Comparison of ENCODE assay signal across 7 mouse cellular contexts in the genomic region with DNA sequence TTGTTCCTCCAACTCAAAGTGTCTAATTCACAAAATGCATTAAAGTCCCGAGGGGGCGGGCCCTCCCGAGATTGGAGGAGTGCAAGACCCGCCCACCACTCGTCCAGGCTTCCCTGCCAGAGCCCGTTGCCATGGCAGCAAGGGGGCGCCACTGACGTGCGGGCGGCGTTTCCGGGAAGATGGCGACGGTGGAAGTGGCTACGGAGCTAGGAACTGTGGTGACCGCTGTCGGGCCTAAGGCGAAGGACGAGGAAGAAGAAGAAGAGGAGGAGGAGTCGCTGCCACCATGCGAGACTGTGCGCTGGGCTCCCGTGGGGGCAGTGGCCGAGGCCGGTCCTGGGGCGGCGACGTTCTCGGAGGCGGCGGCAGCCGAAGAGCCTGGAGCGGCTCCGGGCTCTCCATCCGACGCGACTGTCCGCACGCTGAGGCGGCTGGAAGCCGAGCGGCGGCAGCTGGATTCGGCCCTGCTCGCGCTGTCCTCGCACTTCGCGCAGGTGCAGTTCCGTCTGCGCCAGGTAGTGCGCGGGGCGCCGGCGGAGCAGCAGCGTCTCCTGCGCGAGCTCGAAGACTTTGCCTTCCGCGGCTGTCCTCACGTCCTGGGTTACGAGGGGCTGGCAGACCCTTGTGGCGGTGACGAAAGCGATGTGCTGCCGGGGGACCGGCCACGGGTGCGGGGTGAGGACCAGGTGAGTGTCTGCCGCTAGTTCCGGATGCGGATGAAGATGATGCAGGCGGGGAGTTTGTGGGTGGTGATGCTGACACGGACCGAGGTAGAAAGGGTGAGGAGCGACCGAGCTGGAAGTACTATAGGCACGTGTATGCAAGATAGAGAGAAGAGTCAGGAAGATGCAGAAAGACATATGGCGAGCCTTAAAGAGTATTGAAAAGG. TPM values are rescaled to one million over a fixed set of nuclear protein-coding genes. Genes with fewer than 3 reads are reported as not detected.
A peak's percentile ranks its signal among the peaks of the same experiment; 100 is the strongest.
DNase-seq lines count a peak whose midpoint lies in the region; ATAC-seq lines count a peak whose summit lies in the region.

TSS of gene Rundc1 (plus strand) at position 161 of the 889 bp plus-strand sequence.
TSS of gene Ptges3l (minus strand) at position 409 of the 889 bp plus-strand sequence.

- DNase-seq in adrenal gland, adult 2 months = peak; percentile 98
- peak; percentile 91 for DNase-seq in embryo, embryonic 11.5 days (ENCODE audit: low read depth, low spot score)
- DNase-seq in gastrocnemius, postnatal 36 days = peak; percentile 96 to 99
- peak; percentile 99 for DNase-seq in left cerebral cortex, postnatal 25 days (ENCODE audit: low spot score in 2 of 2)
- DNase-seq in midbrain, embryonic 10.5 days (ENCODE audit: low spot score) = peak; percentile 97
- DNase-seq in right cerebral cortex, postnatal 4 days = peak; percentile 99

- peak within 1 kb of the TSS; percentile 92 for H3K4me2 ChIP-seq in intestine, embryonic 15.5 days (replicated peaks)

- H3K9ac ChIP-seq in intestine, embryonic 15.5 days = peak within 1 kb of the TSS; percentile 80

- H3K27me3 ChIP-seq in intestine, embryonic 15.5 days (replicated peaks) = no peaks in the 10 kb centered on the region
- H3K27me3 ChIP-seq in midbrain, embryonic 10.5 days (ENCODE audit: low read depth, poor library complexity, severe bottlenecking) = peaks cover 9% of the 10 kb centered on the region

- H3K9me3 ChIP-seq in intestine, embryonic 15.5 days = no peaks in the 10 kb centered on the region
- no peaks in the 10 kb centered on the region for H3K9me3 ChIP-seq in midbrain, embryonic 10.5 days (replicated peaks)

- peak within 1 kb of the TSS; percentile 84 for H3K4me3 ChIP-seq in intestine, embryonic 15.5 days (replicated peaks)
- peak within 1 kb of the TSS; percentile 99 for H3K4me3 ChIP-seq in midbrain, embryonic 10.5 days

- H3K27ac ChIP-seq in intestine, embryonic 15.5 days = peak within 1 kb of the TSS; percentile 90
- peak within 1 kb of the TSS; percentile 87 for H3K27ac ChIP-seq in midbrain, embryonic 10.5 days (replicated peaks)

- H3K36me3 ChIP-seq in intestine, embryonic 15.5 days = peaks cover under 1% of the 10 kb centered on the region; the same call in 1 of the 2 replicates
- peaks cover 17% of the 10 kb centered on the region for H3K36me3 ChIP-seq in midbrain, embryonic 10.5 days

- peak; percentile 96 for ATAC-seq in intestine, embryonic 15.5 days

- peaks cover 27% of the 10 kb centered on the region for H3K4me1 ChIP-seq in intestine, embryonic 15.5 days (replicated peaks)
- peaks cover 32% of the 10 kb centered on the region for H3K4me1 ChIP-seq in midbrain, embryonic 10.5 days

- under 1% methylated on average over 81 of the region's 81 CpGs for WGBS in intestine, embryonic 15.5 days
- under 1% methylated on average over 81 of the region's 81 CpGs for WGBS in midbrain, embryonic 10.5 days

- intact Hi-C loops in gastrocnemius, postnatal 36 days (cut with DNase I) = no loop called here
- intact Hi-C loops in left cerebral cortex, postnatal 25 days (cut with DNase I) = loop anchor here (2.0 kb wide), 1 partner anchor 18 kb away; the partner anchor contains the start of gene Rpl27

RNA-seq across cellular contexts. Expression of gene Rundc1, which starts in this region (rescaled TPM):
- total RNA-seq in adrenal gland, adult 2 months (2021) = 10 to 100 TPM; 23.7 to 24.4 TPM
- 22.0 and 22.1 TPM in 2 replicates for polyA plus RNA-seq in adrenal gland, adult 2 months (2012; rRNA removed)
- total RNA-seq in gastrocnemius, postnatal 36 days (2021) = 1 to 10 TPM; 6.7 to 7.9 TPM
- polyA plus RNA-seq in intestine, embryonic 15.5 days (2015; fragmentation: Nextera tagmentation; extraction: Ambion mirVana) = 16.9 and 17.3 TPM in 2 replicates
- 10 to 100 TPM; 35.6 to 37.0 TPM for total RNA-seq in left cerebral cortex, postnatal 25 days (2021)
- polyA plus RNA-seq in midbrain, embryonic 10.5 days (2016; fragmentation: Nextera tagmentation; extraction: Ambion mirVana) = 22.8 and 24.0 TPM in 2 replicates

RNA-seq across cellular contexts. Expression of gene Ptges3l, which starts in this region (rescaled TPM):
- 1 to 10 TPM; 2.1 to 4.3 TPM for total RNA-seq in adrenal gland, adult 2 months (2021)
- polyA plus RNA-seq in adrenal gland, adult 2 months (2012; rRNA removed) = 0.93 and 1.1 TPM in 2 replicates
- 100 to 1,000 TPM in 1 of 2 experiments, 10 to 100 TPM in 1; 83.5 to 111 TPM for total RNA-seq in gastrocnemius, postnatal 36 days (2021)
- 11.7 TPM in 2 replicates for polyA plus RNA-seq in intestine, embryonic 15.5 days (2015; fragmentation: Nextera tagmentation; extraction: Ambion mirVana)
- 1 to 10 TPM; 4.0 to 6.0 TPM for total RNA-seq in left cerebral cortex, postnatal 25 days (2021)
- 2.4 and 3.7 TPM in 2 replicates for polyA plus RNA-seq in midbrain, embryonic 10.5 days (2016; fragmentation: Nextera tagmentation; extraction: Ambion mirVana)

Comparison
In these comparisons a context has a peak if more than half of its experiments do, and no peak if none do; other contexts are left out.
1. Peak in every context shown above with its lines: DNase-seq, ATAC-seq, H3K4me3 ChIP-seq and H3K27ac ChIP-seq.
2. RNA of gene Ptges3l (total RNA-seq): 83.5 to 111 TPM in gastrocnemius, postnatal 36 days; 4.0 to 6.0 TPM in left cerebral cortex, postnatal 25 days and 2.1 to 4.3 TPM in adrenal gland, adult 2 months; every median in the first group is over 10 times any median in the second.